Mouse (Mus musculus) forebrain, embryonic 10.5 days (tissue): ENCODE measurements around the gene Ttll7. TPM values are rescaled to one million over a fixed set of nuclear protein-coding genes. Genes with fewer than 3 reads are reported as not detected.

Experiments used
- DNase-seq: peaks from one replicate; pipeline ENCODE4 v3.0.0-alpha.2; 2017; ENCODE audit warnings: low spot score; ENCODE audit errors: extremely low spot score
- H3K27ac ChIP-seq: fragments of 300-500 bp; sonication (generic); 2 replicates; pipeline ENCODE4 v1.5.1; 2016; ENCODE audit warnings: mild to moderate bottlenecking
- H3K27me3 ChIP-seq: fragments of 300-500 bp; sonication (generic); 2 replicates; pipeline ENCODE4 v1.6.1; 2016; ENCODE audit warnings: mild to moderate bottlenecking; ENCODE audit not compliant: poor library complexity, severe bottlenecking
- H3K36me3 ChIP-seq: fragments of 300-500 bp; sonication (generic); replicated peaks from 2 replicates; pipeline ENCODE4 v1.6.1; 2016; ENCODE audit warnings: mild to moderate bottlenecking, moderate library complexity
- H3K4me1 ChIP-seq: fragments of 300-500 bp; sonication (generic); 2 replicates; pipeline ENCODE4 v1.6.1; 2016
- H3K4me3 ChIP-seq: fragments of 300-500 bp; sonication (generic); 2 replicates; pipeline ENCODE4 v1.5.1; 2016; ENCODE audit warnings: mild to moderate bottlenecking, moderate library complexity
- H3K9me3 ChIP-seq: fragments of 300-500 bp; sonication (generic); 2 replicates; pipeline ENCODE4 v1.6.1; 2016; ENCODE audit warnings: mild to moderate bottlenecking, moderate library complexity
- WGBS: fragments of 180-500 bp; shearing (Covaris S2); methylation state at CpG from one replicate; pipeline ENCODE4 v1.1.7; 2016; 5-methylcytosine and 5-hydroxymethylcytosine counted together
- polyA plus RNA-seq: library from polyadenylated mRNA; unstranded; fragments of >200 nt; fragmentation: Nextera tagmentation; extraction: Ambion mirVana; gene quantifications from 2 replicates; pipeline ENCODE4 v1.2.1, GENCODE M21; 2016

Gene Ttll7
- polyA plus RNA-seq, 1 experiment from 2014 or later: 2.2 TPM

DNA sequence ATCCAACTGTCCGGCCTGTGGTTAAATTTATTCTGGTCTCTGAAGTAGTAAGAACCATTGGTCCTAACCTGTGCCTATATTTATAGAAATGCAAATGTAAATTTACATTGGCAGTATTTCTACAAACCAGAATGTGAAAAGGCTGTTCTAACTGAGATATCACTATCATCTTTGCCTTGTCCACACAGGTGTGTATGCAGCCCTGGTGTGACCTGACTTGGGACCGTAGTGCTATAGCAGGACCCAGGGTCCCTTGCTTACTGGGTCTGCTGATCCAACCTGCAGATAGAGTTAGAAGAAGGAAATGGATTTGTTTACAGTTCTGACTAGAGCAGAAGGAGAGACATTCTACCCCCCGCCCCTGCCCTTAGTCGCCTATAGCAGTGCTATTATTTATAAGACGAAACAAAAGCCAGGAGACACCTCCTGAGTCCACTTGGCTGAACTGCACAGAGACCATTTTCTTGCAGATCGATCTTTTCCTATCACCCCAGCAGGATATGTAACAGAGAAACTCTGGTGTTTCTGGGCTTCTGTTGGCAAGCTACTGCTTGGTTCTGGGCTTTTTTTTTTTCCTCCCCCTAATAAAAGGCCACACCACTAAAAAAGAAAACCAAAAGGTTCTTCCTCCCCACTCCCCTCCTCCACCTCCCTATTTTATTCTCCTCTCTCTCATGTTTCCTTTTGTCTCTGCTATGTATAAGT lies 75.3 kb downstream of the Ttll7 start:
- H3K27me3 ChIP-seq: no peaks in the 10 kb centered on the region
- H3K9me3 ChIP-seq: no peaks in the 10 kb centered on the region
- H3K4me3 ChIP-seq: no peak overlapping the region
- H3K27ac ChIP-seq: no peak overlapping the region
- no peaks in the 10 kb centered on the region for H3K4me1 ChIP-seq
- WGBS: 92% methylated on average over 6 of the region's 6 CpGs
- no peaks in the 10 kb centered on the region for H3K36me3 ChIP-seq
- no peak for DNase-seq

DNA sequence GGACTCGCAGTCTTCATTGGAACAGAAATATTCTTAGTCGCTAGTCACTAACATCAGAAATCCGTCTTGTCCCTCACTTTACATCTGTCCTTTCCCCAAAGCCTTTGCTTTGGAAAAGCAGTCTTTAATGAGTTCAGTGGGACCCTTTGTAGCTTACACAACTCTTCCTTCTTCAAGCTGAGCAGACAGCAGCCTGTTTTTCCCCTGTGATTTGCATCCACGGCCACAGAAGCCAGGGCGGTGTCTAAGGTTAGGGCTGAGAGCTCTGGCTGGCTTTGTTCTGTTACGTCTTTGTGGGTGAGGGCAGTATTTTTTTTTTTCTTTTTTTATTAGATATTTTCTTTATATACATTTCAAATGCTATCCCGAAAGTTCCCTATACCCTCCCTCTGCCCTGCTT lies 76.0 kb downstream of the Ttll7 start:
- H3K4me3 ChIP-seq: no peak overlapping the region
- no peaks in the 10 kb centered on the region for H3K9me3 ChIP-seq
- H3K36me3 ChIP-seq: no peaks in the 10 kb centered on the region
- no peak for DNase-seq
- WGBS: 90% methylated on average over 7 of the region's 7 CpGs
- no peaks in the 10 kb centered on the region for H3K4me1 ChIP-seq
- no peak overlapping the region for H3K27ac ChIP-seq
- H3K27me3 ChIP-seq: no peaks in the 10 kb centered on the region

DNA sequence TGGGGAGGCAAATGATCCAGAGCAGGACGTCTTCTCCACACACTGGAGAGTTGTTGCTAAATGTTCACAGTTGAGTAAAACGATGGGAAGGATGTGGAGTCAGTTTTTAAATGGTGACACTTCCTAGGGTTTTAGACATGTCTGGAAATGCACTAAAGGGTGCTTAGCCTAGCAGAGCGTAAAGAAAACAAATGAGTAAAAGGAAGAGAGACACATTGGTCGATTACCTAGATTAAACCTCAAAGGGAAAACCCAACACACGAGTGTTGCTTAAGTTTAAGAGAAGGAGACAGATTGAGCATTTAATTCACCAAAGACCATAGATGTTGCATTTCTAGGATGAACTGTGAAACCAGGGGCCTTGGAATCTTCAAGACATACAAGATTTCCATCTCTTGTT lies 76.8 kb downstream of the Ttll7 start:
- Histone ChIP-seq H3K36me3 (no peaks in the 10 kb centered on the region), H3K4me1 (no peaks in the 10 kb centered on the region), H3K27me3 (no peaks in the 10 kb centered on the region), H3K4me3 (no peak overlapping the region), H3K27ac (no peak overlapping the region), H3K9me3 (no peaks in the 10 kb centered on the region)
- no peak for DNase-seq
- WGBS: 81% methylated on average over 5 of the region's 5 CpGs

DNA sequence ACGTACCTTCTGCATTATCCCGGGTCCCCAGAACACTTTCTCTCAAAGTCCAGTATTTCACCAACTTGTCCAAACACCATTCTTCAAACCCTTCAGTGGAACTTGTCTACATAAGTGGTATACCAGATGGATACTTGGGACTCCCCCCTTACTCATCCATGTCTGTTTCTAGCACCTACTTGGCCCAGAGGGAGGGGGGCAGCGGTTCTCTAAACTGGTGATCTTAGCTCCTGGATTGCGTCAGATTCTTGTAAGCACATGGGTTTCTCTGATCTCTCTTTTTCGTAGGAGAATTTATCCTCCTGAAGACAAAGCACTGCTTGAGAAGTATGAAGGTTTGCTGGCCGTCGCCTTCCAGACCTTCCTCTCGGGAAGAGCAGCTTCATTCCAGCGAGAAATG lies 79.0 kb downstream of the Ttll7 start:
- 96% methylated on average over 9 of the region's 9 CpGs for WGBS
- no peak for DNase-seq
- Histone ChIP-seq H3K9me3 (no peaks in the 10 kb centered on the region; the same call in 1 of the 2 replicates), H3K4me1 (no peaks in the 10 kb centered on the region), H3K27ac (no peak overlapping the region), H3K27me3 (no peaks in the 10 kb centered on the region), H3K4me3 (no peak overlapping the region), H3K36me3 (no peaks in the 10 kb centered on the region)

DNA sequence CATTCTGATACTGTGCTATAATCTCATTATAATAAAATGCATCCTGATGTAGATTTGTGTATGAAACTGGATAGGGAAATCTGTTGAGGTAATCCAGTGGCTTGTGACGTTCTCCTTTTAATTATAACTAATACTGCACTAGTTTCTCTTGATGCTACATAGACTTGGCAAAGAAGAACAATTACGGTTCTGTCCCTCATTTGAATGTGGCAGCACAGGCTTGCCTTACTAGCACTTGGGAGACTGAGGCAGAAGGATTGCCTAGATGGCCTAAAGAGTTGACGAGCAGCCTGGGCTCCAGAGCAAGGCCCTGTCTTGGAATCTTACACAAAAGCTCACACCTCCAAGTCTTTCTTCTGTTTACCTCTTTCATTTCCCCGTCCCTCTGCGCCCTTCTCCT lies 80.3 kb downstream of the Ttll7 start:
- H3K4me3 ChIP-seq: no peak overlapping the region
- no peaks in the 10 kb centered on the region; the same call in 1 of the 2 replicates for H3K9me3 ChIP-seq
- H3K27ac ChIP-seq: no peak overlapping the region
- H3K36me3 ChIP-seq: no peaks in the 10 kb centered on the region
- no peaks in the 10 kb centered on the region for H3K27me3 ChIP-seq
- no peak for DNase-seq
- 85% methylated on average over 5 of the region's 5 CpGs for WGBS
- no peaks in the 10 kb centered on the region for H3K4me1 ChIP-seq

DNA sequence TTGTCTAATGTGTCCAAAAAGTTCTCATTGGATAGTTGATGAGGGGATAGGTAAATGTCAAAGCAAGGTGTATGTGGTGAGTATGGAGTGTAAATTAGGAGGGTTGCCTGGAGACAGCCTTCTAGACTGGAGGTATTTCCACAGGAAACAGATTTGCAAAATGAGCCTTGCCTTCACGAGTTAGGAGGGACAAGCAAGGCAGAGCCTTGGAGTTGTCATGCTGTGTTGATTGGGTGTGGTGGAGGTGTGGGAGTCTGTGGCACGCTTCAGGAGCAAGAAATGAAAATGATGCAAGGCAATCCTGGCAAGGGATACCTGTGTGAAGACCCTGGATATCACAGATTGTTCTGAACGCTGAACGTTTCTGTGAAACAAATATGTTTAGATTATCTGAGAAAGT lies 84.7 kb downstream of the Ttll7 start:
- DNase-seq: no peak
- peaks cover 8% of the 10 kb centered on the region for H3K4me1 ChIP-seq
- WGBS: 83% methylated on average over 4 of the region's 4 CpGs
- peaks cover 9% of the 10 kb centered on the region; the same call in 1 of the 2 replicates for H3K27me3 ChIP-seq
- H3K27ac ChIP-seq: no peak overlapping the region
- H3K4me3 ChIP-seq: no peak overlapping the region
- H3K9me3 ChIP-seq: no peaks in the 10 kb centered on the region; the same call in 1 of the 2 replicates
- no peaks in the 10 kb centered on the region for H3K36me3 ChIP-seq

DNA sequence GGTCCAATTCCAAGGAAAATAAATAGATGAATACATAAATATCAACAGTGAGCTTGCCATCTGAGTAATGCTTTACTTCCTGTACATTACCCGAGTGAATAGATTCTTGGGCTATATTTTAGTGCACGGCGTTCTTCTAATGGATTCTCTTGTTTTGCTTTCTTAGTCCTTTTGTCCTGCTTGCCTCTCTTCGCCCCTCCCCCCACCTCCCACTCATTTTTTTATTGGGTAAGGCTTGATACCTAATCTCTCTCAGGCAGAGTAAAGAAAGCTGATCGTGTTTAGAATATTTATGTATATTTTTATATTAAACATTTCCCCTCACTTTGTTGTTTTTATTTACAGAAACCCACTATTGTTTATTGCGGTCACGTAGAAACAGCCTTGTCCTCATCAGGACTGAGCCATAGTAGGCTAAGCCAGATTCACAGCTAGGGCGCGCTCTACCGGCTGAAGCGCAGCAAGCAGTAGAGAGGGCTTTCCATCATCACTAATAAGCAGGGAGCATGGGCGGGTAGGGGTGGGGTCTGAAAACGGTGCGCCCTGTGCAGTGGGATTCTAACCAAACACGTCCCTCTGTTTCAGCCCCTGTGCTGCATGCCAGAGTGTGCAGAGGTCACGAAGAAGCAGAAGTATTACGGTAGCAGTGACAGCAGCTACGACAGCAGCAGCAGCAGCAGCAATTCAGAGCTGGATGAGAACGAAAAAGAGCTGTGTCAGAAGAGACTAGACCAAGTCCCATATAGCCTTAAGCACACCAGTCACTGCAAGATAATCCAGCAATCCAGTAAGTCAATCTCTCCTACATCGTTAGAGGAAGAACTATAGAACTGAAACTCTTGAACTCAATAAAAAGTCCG lies 87.5 kb downstream of the Ttll7 start:
- no peaks in the 10 kb centered on the region for H3K36me3 ChIP-seq
- H3K4me3 ChIP-seq: peak overlapping the region; percentile 35; the same call in 1 of the 2 replicates
- H3K27ac ChIP-seq: no peak overlapping the region
- H3K4me1 ChIP-seq: peaks cover 8% of the 10 kb centered on the region
- WGBS: 27% methylated on average over 21 of the region's 21 CpGs
- H3K9me3 ChIP-seq: no peaks in the 10 kb centered on the region; the same call in 1 of the 2 replicates
- H3K27me3 ChIP-seq: peaks cover 9% of the 10 kb centered on the region; the same call in 1 of the 2 replicates
- peak; percentile 52 for DNase-seq

DNA sequence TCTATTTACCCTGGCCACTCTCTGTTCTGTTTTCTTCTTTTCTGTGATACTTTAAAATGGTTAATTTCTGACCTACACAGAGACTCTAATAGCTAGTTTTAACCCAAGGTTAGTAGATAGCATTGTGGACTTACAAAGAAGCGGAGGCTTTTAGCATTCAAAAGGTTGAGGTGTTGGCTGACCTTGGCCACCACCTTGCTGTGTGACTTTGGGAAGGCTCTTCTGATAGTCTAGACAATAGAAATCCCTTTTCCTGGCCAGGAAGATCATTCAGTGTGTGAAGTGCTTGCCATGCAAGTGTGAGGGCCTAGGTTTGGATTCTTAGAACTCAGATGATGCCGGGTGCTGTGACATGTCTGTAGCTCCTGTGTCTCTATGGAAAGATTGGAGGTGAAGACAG lies 90.9 kb downstream of the Ttll7 start:
- peaks cover 8% of the 10 kb centered on the region for H3K4me1 ChIP-seq
- no peak overlapping the region for H3K4me3 ChIP-seq
- H3K27ac ChIP-seq: no peak overlapping the region
- H3K27me3 ChIP-seq: peaks cover 9% of the 10 kb centered on the region; the same call in 1 of the 2 replicates
- H3K36me3 ChIP-seq: no peaks in the 10 kb centered on the region
- no peak for DNase-seq
- WGBS: 95% methylated on average over 2 of the region's 2 CpGs
- H3K9me3 ChIP-seq: no peaks in the 10 kb centered on the region

DNA sequence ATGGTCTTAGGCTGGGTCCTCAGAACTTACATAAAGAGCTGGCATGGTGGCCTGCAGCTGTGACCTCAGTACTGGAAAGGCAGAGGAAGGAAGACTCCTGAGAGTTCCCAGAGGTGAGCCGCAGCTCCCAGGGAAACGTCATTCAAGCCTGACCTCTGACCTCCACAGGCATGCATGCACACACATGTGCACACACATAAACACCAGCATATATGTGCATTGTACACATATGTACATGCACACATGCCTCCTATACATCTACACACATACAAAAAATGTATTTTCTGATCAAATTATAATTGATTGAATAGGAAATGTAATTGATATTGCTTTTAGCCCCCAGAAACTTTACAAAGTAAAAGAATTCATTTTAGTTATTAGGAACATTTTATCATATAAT lies 93.2 kb downstream of the Ttll7 start:
- Histone ChIP-seq H3K36me3 (no peaks in the 10 kb centered on the region), H3K4me3 (no peak overlapping the region), H3K27ac (no peak overlapping the region), H3K4me1 (no peaks in the 10 kb centered on the region), H3K27me3 (peaks cover 6% of the 10 kb centered on the region; the same call in 1 of the 2 replicates), H3K9me3 (no peaks in the 10 kb centered on the region)
- WGBS: 54% methylated on average over 2 of the region's 2 CpGs
- no peak for DNase-seq

DNA sequence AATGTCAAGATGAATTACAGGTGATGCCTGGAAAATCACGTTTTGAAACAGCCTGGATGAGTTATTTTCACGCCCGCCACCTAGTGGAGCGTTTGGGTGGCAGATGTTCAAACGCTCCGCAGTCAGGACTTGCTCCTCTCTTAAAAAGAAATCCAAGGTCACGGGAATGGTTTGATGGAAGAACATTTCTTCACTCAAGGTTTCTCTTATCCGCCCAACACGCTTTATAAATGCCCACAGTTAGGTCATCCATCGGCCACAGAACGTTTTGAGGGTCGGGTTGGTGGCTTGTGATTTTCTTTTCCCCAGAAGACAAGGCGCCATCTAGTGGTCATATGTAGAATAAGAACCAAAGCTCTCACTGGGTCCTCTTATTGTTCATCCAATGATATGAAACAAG lies 93.7 kb downstream of the Ttll7 start:
- Histone ChIP-seq H3K27me3 (peaks cover under 1% of the 10 kb centered on the region; the same call in 1 of the 2 replicates), H3K4me3 (peak overlapping the region; percentile 52), H3K27ac (peak overlapping the region; percentile 80), H3K9me3 (no peaks in the 10 kb centered on the region), H3K4me1 (no peaks in the 10 kb centered on the region), H3K36me3 (no peaks in the 10 kb centered on the region)
- DNase-seq: peak; percentile 53
- WGBS: under 1% methylated on average over 13 of the region's 13 CpGs

DNA sequence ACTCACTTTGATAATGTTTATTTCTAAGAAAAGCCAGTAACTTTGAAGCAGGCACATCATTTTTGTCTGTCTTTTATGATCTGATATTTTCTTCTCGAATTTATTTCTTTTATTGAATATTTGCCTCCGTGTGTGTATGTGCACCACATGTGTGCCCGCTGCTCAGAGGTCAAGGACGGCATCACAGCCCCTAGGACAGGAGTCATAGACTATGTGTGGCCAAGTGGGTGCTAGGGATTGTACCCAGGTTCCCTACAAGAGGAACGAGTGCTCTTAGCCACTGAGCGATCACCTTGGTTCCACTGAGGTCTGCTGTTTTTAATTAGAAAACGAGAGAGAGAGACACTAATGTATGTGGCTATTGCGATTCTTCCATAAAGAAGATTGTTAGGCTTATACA lies 94.5 kb downstream of the Ttll7 start:
- Histone ChIP-seq H3K4me1 (no peaks in the 10 kb centered on the region), H3K27me3 (no peaks in the 10 kb centered on the region), H3K9me3 (no peaks in the 10 kb centered on the region), H3K36me3 (no peaks in the 10 kb centered on the region), H3K4me3 (no peak overlapping the region), H3K27ac (no peak overlapping the region)
- 85% methylated on average over 8 of the region's 8 CpGs for WGBS
- DNase-seq: no peak

DNA sequence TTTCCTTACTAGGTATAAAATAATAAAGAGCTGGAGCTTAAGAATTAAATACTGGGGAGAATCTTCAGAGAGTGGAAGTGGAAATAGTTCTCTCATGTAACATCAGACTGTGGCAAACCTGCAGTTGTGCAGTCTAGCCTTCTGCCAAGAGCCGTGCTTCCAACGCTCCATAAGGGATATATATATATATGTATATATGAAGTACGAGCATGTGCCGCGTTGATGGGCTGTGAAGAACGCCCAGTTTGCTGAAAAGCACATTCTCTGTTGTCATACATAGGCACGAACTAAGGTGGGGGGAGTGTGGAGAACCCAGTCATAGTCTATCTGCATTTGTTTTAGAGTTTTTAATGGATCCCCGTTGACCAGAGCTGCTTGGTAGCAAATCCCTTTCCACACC lies 104.6 kb downstream of the Ttll7 start:
- Histone ChIP-seq H3K36me3 (no peaks in the 10 kb centered on the region), H3K27ac (no peak overlapping the region), H3K9me3 (no peaks in the 10 kb centered on the region), H3K27me3 (no peaks in the 10 kb centered on the region), H3K4me1 (no peaks in the 10 kb centered on the region), H3K4me3 (no peak overlapping the region)
- DNase-seq: no peak
- WGBS: 96% methylated on average over 8 of the region's 8 CpGs

DNA sequence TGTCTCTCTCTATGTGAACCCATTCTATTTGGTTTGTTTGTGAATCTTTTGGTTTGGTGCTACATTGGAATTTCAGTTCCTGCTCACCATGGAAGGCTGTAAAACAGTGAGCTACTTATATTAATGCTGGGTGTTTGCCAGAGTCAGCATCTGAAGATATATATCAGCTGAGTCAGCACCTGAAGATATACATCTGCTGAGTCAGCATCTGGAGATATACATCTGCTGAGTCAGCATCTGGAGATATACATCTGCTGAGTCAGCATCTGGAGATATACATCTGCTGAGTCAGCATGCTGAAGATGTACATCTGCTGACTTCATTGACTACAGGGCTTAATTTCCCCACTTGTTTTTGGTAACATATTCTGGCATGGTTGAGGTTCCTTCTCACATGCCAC lies 110.7 kb downstream of the Ttll7 start:
- no peak for DNase-seq
- Histone ChIP-seq H3K27me3 (no peaks in the 10 kb centered on the region), H3K4me1 (no peaks in the 10 kb centered on the region), H3K27ac (no peak overlapping the region), H3K36me3 (no peaks in the 10 kb centered on the region), H3K4me3 (no peak overlapping the region), H3K9me3 (no peaks in the 10 kb centered on the region)
